In genomic region chr7:5081241-5081640, GRCm38 (mm10) we compare ENCODE assay signal across 8 mouse cellular contexts. TPM values are rescaled to one million over a fixed set of nuclear protein-coding genes. Genes with fewer than 3 reads are reported as not detected.
DNase-seq lines count a peak whose midpoint lies in the region; ATAC-seq lines count a peak whose summit lies in the region.

No protein-coding gene starts in this region.

- H3K4me1 ChIP-seq in lung, embryonic 16.5 days (replicated peaks; ENCODE audit: control insufficient read depth, insufficient read depth, low read length): peaks cover 17% of the 10 kb centered on the region
- H3K4me1 ChIP-seq in limb, embryonic 15.5 days: peaks cover 28% of the 10 kb centered on the region
- H3K4me1 ChIP-seq in stomach, embryonic 14.5 days (ENCODE audit: control insufficient read depth, insufficient read depth, low read length): peaks cover 7% of the 10 kb centered on the region; the same call in 1 of the 2 replicates

- no peaks in the 10 kb centered on the region for H3K27me3 ChIP-seq in lung, embryonic 16.5 days (ENCODE audit: control insufficient read depth, insufficient read depth, low read depth, low read length)
- no peaks in the 10 kb centered on the region for H3K27me3 ChIP-seq in limb, embryonic 15.5 days
- H3K27me3 ChIP-seq in stomach, embryonic 14.5 days (ENCODE audit: control insufficient read depth, insufficient read depth, low read length): no peaks in the 10 kb centered on the region

- no peak overlapping the region for H3K27ac ChIP-seq in lung, embryonic 16.5 days (ENCODE audit: low read length)
- H3K27ac ChIP-seq in limb, embryonic 15.5 days: no peak overlapping the region
- H3K27ac ChIP-seq in stomach, embryonic 14.5 days (ENCODE audit: low read length): no peak overlapping the region

- peak overlapping the region; percentile 97 for H3K4me3 ChIP-seq in lung, embryonic 16.5 days (ENCODE audit: low read length)
- peak overlapping the region; percentile 99 for H3K4me3 ChIP-seq in limb, embryonic 15.5 days
- H3K4me3 ChIP-seq in stomach, embryonic 14.5 days (ENCODE audit: low read depth, low read length): peak overlapping the region; percentile 94

- ATAC-seq in lung, embryonic 16.5 days (ENCODE audit: low read depth): no peak
- peak; percentile 55 for ATAC-seq in erythroblast, adult 5-6 weeks (replicated peaks; ENCODE audit: low FRiP score, poor library complexity, severe bottlenecking)
- no peak for ATAC-seq in limb, embryonic 15.5 days (ENCODE audit: insufficient number of reproducible peaks, low FRiP score, low TSS enrichment, low read depth)
- ATAC-seq in stomach, embryonic 14.5 days (ENCODE audit: insufficient number of reproducible peaks, insufficient read depth, low FRiP score, low read depth): no peak

- no peak for DNase-seq in lung, postnatal 36 days
- DNase-seq in layer of hippocampus, postnatal 25 days (ENCODE audit: extremely low spot score in 1 of 2, low spot score in 1 of 2): no peak
- DNase-seq in right cerebral cortex, adult 18-20 months: no peak
- DNase-seq in left cerebral cortex, postnatal 25 days (ENCODE audit: low spot score in 2 of 2): no peak

- intact Hi-C loops in left cerebral cortex, postnatal 25 days (cut with DNase I): loop anchor here (2.0 to 10.0 kb wide), 2 partner anchors 44 to 1094 kb away; partner anchors contain the start of genes Rasl2-9 and Zfp444

- H3K9me3 ChIP-seq in lung, embryonic 16.5 days (ENCODE audit: control insufficient read depth, low read length): no peaks in the 10 kb centered on the region
- no peaks in the 10 kb centered on the region for H3K9me3 ChIP-seq in limb, embryonic 15.5 days
- no peaks in the 10 kb centered on the region for H3K9me3 ChIP-seq in stomach, embryonic 14.5 days (ENCODE audit: control insufficient read depth, low read depth, low read length)

- H3K4me2 ChIP-seq in lung, embryonic 16.5 days (ENCODE audit: low read depth, low read length): peak overlapping the region; percentile 84
- H3K4me2 ChIP-seq in limb, embryonic 15.5 days: peak overlapping the region; percentile 77
- H3K4me2 ChIP-seq in stomach, embryonic 14.5 days (replicated peaks; ENCODE audit: low read depth, low read length): peak overlapping the region; percentile 70

- H3K9ac ChIP-seq in lung, embryonic 16.5 days (ENCODE audit: low read length): peak overlapping the region; percentile 99
- 0 out of 2 replicates have a peak overlapping the region, but pooled peaks have one; percentile 7 for H3K9ac ChIP-seq in limb, embryonic 15.5 days
- peak overlapping the region; percentile 96 for H3K9ac ChIP-seq in stomach, embryonic 14.5 days (replicated peaks; ENCODE audit: low read depth, low read length)

- peaks cover 29% of the 10 kb centered on the region for H3K36me3 ChIP-seq in lung, embryonic 16.5 days (ENCODE audit: control insufficient read depth, insufficient read depth, low read length)
- peaks cover 47% of the 10 kb centered on the region for H3K36me3 ChIP-seq in limb, embryonic 15.5 days
- H3K36me3 ChIP-seq in stomach, embryonic 14.5 days (ENCODE audit: control insufficient read depth, insufficient read depth, low read length): peaks cover 44% of the 10 kb centered on the region

- 60% methylated on average over 6 of the region's 6 CpGs for WGBS in lung, embryonic 16.5 days
- WGBS in limb, embryonic 15.5 days: 70% methylated on average over 6 of the region's 6 CpGs
- WGBS in stomach, embryonic 14.5 days: 58% methylated on average over 6 of the region's 6 CpGs

RNA-seq across cellular contexts. Expression of gene Epn1, which starts 1.2 kb away (rescaled TPM):
- polyA plus RNA-seq in lung, embryonic 16.5 days (2015; fragmentation: Nextera tagmentation; extraction: Ambion mirVana): 53.8 and 54.8 TPM in 2 replicates
- 42.2 and 42.5 TPM in 2 replicates for total RNA-seq in erythroblast, adult 5-6 weeks (2015; ENCODE audit: low replicate concordance)
- total RNA-seq in erythroblast, adult 5-6 weeks (2017; ENCODE audit: low replicate concordance): 51.2 and 86.8 TPM in 2 replicates
- polyA plus RNA-seq in limb, embryonic 15.5 days (2015; fragmentation: Nextera tagmentation; extraction: Ambion mirVana): 59.8 and 63.0 TPM in 2 replicates
- polyA plus RNA-seq in stomach, embryonic 14.5 days (2014; fragmentation: Nextera tagmentation; extraction: Ambion mirVana): 63.2 and 63.4 TPM in 2 replicates
- 100 to 1,000 TPM; 520 to 560 TPM for total RNA-seq in layer of hippocampus, postnatal 25 days (2021)
- 100 to 1,000 TPM; 454 to 461 TPM for total RNA-seq in left cerebral cortex, postnatal 25 days (2021)

RNA-seq across cellular contexts. Expression of gene U2af2, which starts 19.3 kb away (rescaled TPM):
- polyA plus RNA-seq in lung, embryonic 16.5 days (2015; fragmentation: Nextera tagmentation; extraction: Ambion mirVana): 109 and 110 TPM in 2 replicates
- total RNA-seq in erythroblast, adult 5-6 weeks (2015; ENCODE audit: low replicate concordance): 42.3 and 45.8 TPM in 2 replicates
- 48.8 and 56.9 TPM in 2 replicates for total RNA-seq in erythroblast, adult 5-6 weeks (2017; ENCODE audit: low replicate concordance)
- polyA plus RNA-seq in limb, embryonic 15.5 days (2015; fragmentation: Nextera tagmentation; extraction: Ambion mirVana): 103 and 117 TPM in 2 replicates
- polyA plus RNA-seq in stomach, embryonic 14.5 days (2014; fragmentation: Nextera tagmentation; extraction: Ambion mirVana): 106 and 119 TPM in 2 replicates
- total RNA-seq in layer of hippocampus, postnatal 25 days (2021): 100 to 1,000 TPM; 170 to 180 TPM
- total RNA-seq in left cerebral cortex, postnatal 25 days (2021): 100 to 1,000 TPM; 171 to 180 TPM

RNA-seq across cellular contexts. Expression of gene Zfp580, which starts 29.9 kb away (rescaled TPM):
- polyA plus RNA-seq in lung, embryonic 16.5 days (2015; fragmentation: Nextera tagmentation; extraction: Ambion mirVana): 26.7 and 27.0 TPM in 2 replicates
- total RNA-seq in erythroblast, adult 5-6 weeks (2015; ENCODE audit: low replicate concordance): not detected in 2 replicates
- 0.26 TPM in 1 of 2 replicates, not detected in the other for total RNA-seq in erythroblast, adult 5-6 weeks (2017; ENCODE audit: low replicate concordance)
- polyA plus RNA-seq in limb, embryonic 15.5 days (2015; fragmentation: Nextera tagmentation; extraction: Ambion mirVana): 32.0 and 33.8 TPM in 2 replicates
- polyA plus RNA-seq in stomach, embryonic 14.5 days (2014; fragmentation: Nextera tagmentation; extraction: Ambion mirVana): 35.7 and 44.1 TPM in 2 replicates
- total RNA-seq in layer of hippocampus, postnatal 25 days (2021): 10 to 100 TPM; 43.1 to 44.0 TPM
- 10 to 100 TPM; 36.8 to 41.7 TPM for total RNA-seq in left cerebral cortex, postnatal 25 days (2021)

RNA-seq across cellular contexts. Expression of gene Rfpl4, which starts 35.5 kb away (rescaled TPM):
- not detected in 2 replicates for polyA plus RNA-seq in lung, embryonic 16.5 days (2015; fragmentation: Nextera tagmentation; extraction: Ambion mirVana)
- not detected in 2 replicates for total RNA-seq in erythroblast, adult 5-6 weeks (2015; ENCODE audit: low replicate concordance)
- total RNA-seq in erythroblast, adult 5-6 weeks (2017; ENCODE audit: low replicate concordance): not detected in 2 replicates
- not detected in 2 replicates for polyA plus RNA-seq in limb, embryonic 15.5 days (2015; fragmentation: Nextera tagmentation; extraction: Ambion mirVana)
- polyA plus RNA-seq in stomach, embryonic 14.5 days (2014; fragmentation: Nextera tagmentation; extraction: Ambion mirVana): not detected in 2 replicates
- total RNA-seq in layer of hippocampus, postnatal 25 days (2021): not detected
- not detected for total RNA-seq in left cerebral cortex, postnatal 25 days (2021)

RNA-seq across cellular contexts. Expression of gene Zfp784, which starts 43.0 kb away (rescaled TPM):
- polyA plus RNA-seq in lung, embryonic 16.5 days (2015; fragmentation: Nextera tagmentation; extraction: Ambion mirVana): 4.9 and 7.0 TPM in 2 replicates
- total RNA-seq in erythroblast, adult 5-6 weeks (2015; ENCODE audit: low replicate concordance): not detected in 2 replicates
- 0.84 TPM in 1 of 2 replicates, not detected in the other for total RNA-seq in erythroblast, adult 5-6 weeks (2017; ENCODE audit: low replicate concordance)
- 5.9 and 7.1 TPM in 2 replicates for polyA plus RNA-seq in limb, embryonic 15.5 days (2015; fragmentation: Nextera tagmentation; extraction: Ambion mirVana)
- 4.6 and 6.2 TPM in 2 replicates for polyA plus RNA-seq in stomach, embryonic 14.5 days (2014; fragmentation: Nextera tagmentation; extraction: Ambion mirVana)
- 1 to 10 TPM; 5.1 to 6.5 TPM for total RNA-seq in layer of hippocampus, postnatal 25 days (2021)
- 1 to 10 TPM; 5.4 to 6.5 TPM for total RNA-seq in left cerebral cortex, postnatal 25 days (2021)

Comparison
In these comparisons a context has a peak if more than half of its experiments do, and no peak if none do; other contexts are left out.
1. H3K9ac ChIP-seq: peak in every context shown above with its lines; median percentile 99 in lung, embryonic 16.5 days; 96 in stomach, embryonic 14.5 days; 7 in limb, embryonic 15.5 days.
2. RNA of gene Epn1, which starts 1.2 kb away (total RNA-seq): 520 to 560 TPM in layer of hippocampus, postnatal 25 days and 454 to 461 TPM in left cerebral cortex, postnatal 25 days; 42.2 to 86.8 TPM in erythroblast, adult 5-6 weeks; every median in the first group is over 4 times any median in the second.
3. RNA of gene Zfp580, which starts 29.9 kb away (total RNA-seq): 43.1 to 44.0 TPM in layer of hippocampus, postnatal 25 days and 36.8 to 41.7 TPM in left cerebral cortex, postnatal 25 days; 0.26 TPM in erythroblast, adult 5-6 weeks; every median in the first group is over 10 times any median in the second.
4. Peak in every context shown above with its lines, with median percentiles within 50 percentile points of each other: H3K4me2 ChIP-seq and H3K4me3 ChIP-seq.